ENCODE assay signal across 15 mouse cellular contexts in the genomic region with DNA sequence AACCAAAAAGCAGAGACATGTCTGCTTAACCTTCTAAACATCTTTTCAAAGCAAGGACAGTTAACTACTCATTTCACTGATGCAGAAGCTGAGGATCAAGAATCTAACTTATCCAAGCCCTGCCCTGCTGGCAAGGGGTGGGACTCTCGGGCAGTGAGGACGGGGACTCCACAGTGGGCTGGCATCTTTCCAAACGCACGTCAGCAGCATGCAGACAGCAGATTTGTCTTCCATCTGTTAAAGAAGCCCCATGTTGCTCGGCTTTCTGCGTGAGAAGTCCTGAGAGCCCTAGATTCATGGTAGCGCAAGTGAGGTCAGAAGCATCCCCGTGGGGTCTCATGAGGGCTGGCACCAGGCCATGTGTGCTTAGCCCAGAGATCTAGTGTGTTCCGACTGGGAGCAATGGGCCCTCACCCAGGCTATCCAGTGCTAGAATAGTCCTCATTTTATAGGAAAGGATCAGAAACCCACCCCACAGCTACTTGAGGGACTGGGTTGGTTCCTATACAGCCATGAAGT.
DNase-seq lines count a peak whose midpoint lies in the region; ATAC-seq and TF ChIP-seq lines count a peak whose summit lies in the region.
"Had no signal": no experiment of that assay in that cellular context is flagged by ENCODE, and none has a peak within 500 bp of the region (broad histone marks: within the 10 kb centered on the region; RNA-seq: fewer than 3 reads in every experiment).

No protein-coding gene starts in this region.

- TF ChIP-seq CTCF in lung, embryonic 14.5 days (IDR thresholded peaks at IDR 0.05; ENCODE audit: low read depth), result no peak

- H3K9me3 ChIP-seq in lung, embryonic 14.5 days (ENCODE audit: low read depth, low read length), result no peaks in the 10 kb centered on the region
- no peaks in the 10 kb centered on the region for H3K9me3 ChIP-seq in limb, embryonic 10.5 days (replicated peaks)
- H3K9me3 ChIP-seq: limb, embryonic 15.5 days; neural tube, embryonic 13.5 days had no signal

- no peak for ATAC-seq in lung, embryonic 14.5 days (ENCODE audit: insufficient read depth)
- ATAC-seq: lung, postnatal 0 days had no signal

- H3K4me1 ChIP-seq in lung, embryonic 14.5 days (ENCODE audit: insufficient read depth), result 0 out of 2 replicates have a peak, but pooled peaks cover 7% of the 10 kb centered on the region
- peaks cover 61% of the 10 kb centered on the region for H3K4me1 ChIP-seq in limb, embryonic 10.5 days

- DNase-seq in lung, embryonic 14.5 days, result peak; percentile 69
- DNase-seq in lung, postnatal 36 days, result no peak
- peak; percentile 22 for DNase-seq in brain, embryonic 18.5 days (ENCODE audit: low read depth, low spot score)
- peak; percentile 70 for DNase-seq in cerebellum, adult 9-11 months
- no peak for DNase-seq in limb, embryonic 10.5 days (ENCODE audit: low spot score)
- no peak for DNase-seq in kidney, postnatal 14 days
- no peak for DNase-seq in thymus, postnatal 0 days (ENCODE audit: low spot score)
- DNase-seq in kidney, postnatal 25 days, result no peak
- DNase-seq: adrenal gland, postnatal 14 days; heart, adult 11 months; kidney, adult 18-20 months had no signal

- no peak overlapping the region for H3K9ac ChIP-seq in lung, embryonic 14.5 days
- H3K9ac ChIP-seq: limb, embryonic 15.5 days; neural tube, embryonic 13.5 days had no signal

- WGBS in lung, embryonic 14.5 days, result 30% methylated on average over 9 of the region's 9 CpGs
- WGBS in limb, embryonic 10.5 days, result 56% methylated on average over 9 of the region's 9 CpGs

- H3K27ac ChIP-seq in lung, embryonic 14.5 days (ENCODE audit: low read depth), result no peak overlapping the region
- peak overlapping the region; percentile 91 for H3K27ac ChIP-seq in limb, embryonic 10.5 days
- H3K27ac ChIP-seq: neural tube, embryonic 13.5 days had no signal

- H3K4me3 ChIP-seq in lung, embryonic 14.5 days (ENCODE audit: low read depth, low read length), result no peak overlapping the region
- no peak overlapping the region for H3K4me3 ChIP-seq in limb, embryonic 10.5 days
- H3K4me3 ChIP-seq: limb, embryonic 15.5 days; neural tube, embryonic 13.5 days had no signal

- peaks cover 20% of the 10 kb centered on the region for H3K27me3 ChIP-seq in lung, embryonic 14.5 days (ENCODE audit: insufficient read depth, low read length)
- H3K27me3 ChIP-seq in limb, embryonic 10.5 days (ENCODE audit: low read depth, poor library complexity, severe bottlenecking), result peaks cover 25% of the 10 kb centered on the region; the same call in 1 of the 2 replicates

- H3K36me3 ChIP-seq in lung, embryonic 14.5 days (ENCODE audit: insufficient read depth), result no peaks in the 10 kb centered on the region
- peaks cover 29% of the 10 kb centered on the region for H3K36me3 ChIP-seq in limb, embryonic 10.5 days
- H3K36me3 ChIP-seq: limb, embryonic 15.5 days; neural tube, embryonic 13.5 days had no signal

- H3K4me2 ChIP-seq in lung, embryonic 14.5 days, result no peak overlapping the region
- H3K4me2 ChIP-seq: limb, embryonic 15.5 days; midbrain, embryonic 11.5 days; neural tube, embryonic 13.5 days had no signal

Comparison
In these comparisons a context has a peak if more than half of its experiments do, and no peak if none do; other contexts are left out.
1. DNase-seq: peak in lung, embryonic 14.5 days (single experiment), brain, embryonic 18.5 days (single experiment) and cerebellum, adult 9-11 months (single experiment); none in lung, postnatal 36 days (single experiment), limb, embryonic 10.5 days (single experiment), kidney, postnatal 14 days (single experiment), thymus, postnatal 0 days (single experiment) and kidney, postnatal 25 days (0 of 2).